Mouse (Mus musculus) liver, adult 2 months (tissue): ENCODE results near the gene Rad51c. TPM values are rescaled to one million over a fixed set of nuclear protein-coding genes. Genes with fewer than 3 reads are reported as not detected.
"Not testable (repeated sequence)": the region's sequence is repeated elsewhere in the genome, so short reads cannot be mapped to it uniquely, and the experiment has no call there.

ENCODE experiments used
- DNase-seq: peaks from one replicate; pipeline ENCODE4 v3.0.0-alpha.2; 2011; ENCODE audit warnings: low read depth, low spot score; ENCODE audit errors: extremely low read depth
- H3K27ac ChIP-seq: fragments of 200-500 bp; replicated peaks from 2 replicates; pipeline ENCODE4 v1.5.1; 2012; ENCODE audit warnings: low read depth, mild to moderate bottlenecking, control low read depth, inconsistent platforms, low read length; ENCODE audit not compliant: insufficient read depth
- H3K27me3 ChIP-seq: fragments of 200-500 bp; 2 replicates; pipeline ENCODE4 v1.6.1; 2012; ENCODE audit warnings: mild to moderate bottlenecking, moderate library complexity, low read length, inconsistent platforms; ENCODE audit not compliant: control insufficient read depth, insufficient read depth
- H3K36me3 ChIP-seq: fragments of 200-500 bp; 2 replicates; pipeline ENCODE4 v1.6.1; 2012; ENCODE audit warnings: low read length, inconsistent platforms; ENCODE audit not compliant: control insufficient read depth, insufficient read depth
- H3K4me1 ChIP-seq: fragments of 200-500 bp; 2 replicates; pipeline ENCODE4 v1.6.1; 2011; ENCODE audit warnings: low read length; ENCODE audit not compliant: control insufficient read depth, insufficient read depth
- H3K4me3 ChIP-seq: fragments of 200-500 bp; 2 replicates; pipeline ENCODE4 v1.5.1; 2011; ENCODE audit warnings: low read depth, mild to moderate bottlenecking, control low read depth, low read length, moderate library complexity; ENCODE audit not compliant: insufficient read depth
- H3K79me2 ChIP-seq: fragments of 200-500 bp; 2 replicates; pipeline ENCODE4 v1.6.1; 2012; ENCODE audit warnings: inconsistent platforms, mild to moderate bottlenecking, low read length, moderate library complexity; ENCODE audit not compliant: control insufficient read depth, insufficient read depth
- H3K9ac ChIP-seq: fragments of 200-500 bp; 2 replicates; pipeline ENCODE4 v1.6.1; 2012; ENCODE audit warnings: low read depth, mild to moderate bottlenecking, control low read depth, inconsistent platforms, low read length
- CTCF ChIP-seq: fragments of 200-500 bp; IDR thresholded peaks from 2 replicates; pipeline ENCODE4 v1.5.1; 2011; ENCODE audit warnings: low read depth, low read length, control low read depth
- POLR2A ChIP-seq: fragments of 200-500 bp; IDR thresholded peaks from 2 replicates; pipeline ENCODE4 v1.6.1; 2011; ENCODE audit warnings: low read length, control low read depth; ENCODE audit not compliant: insufficient read depth; ENCODE audit errors: extremely low read depth
- WGBS: fragments of 180-500 bp; shearing (Covaris S2); methylation state at CpG from one replicate; pipeline ENCODE4 v1.1.7; 2018; 5-methylcytosine and 5-hydroxymethylcytosine counted together
- polyA plus RNA-seq: library from polyadenylated mRNA; depleted of rRNA; stranded (reverse); fragments of >200 nt; gene quantifications from 2 replicates; pipeline ENCODE4 v1.2.3, GENCODE M21; 2012
- total RNA-seq: library from RNA; depleted of rRNA; stranded (reverse); fragments of >200 nt; gene quantifications from 2 replicates; pipeline ENCODE4 v1.2.3, GENCODE M21; 2014

Rad51c gene
- total and polyA plus RNA-seq, 2 experiments = 0.28 to 0.32 TPM

DNA sequence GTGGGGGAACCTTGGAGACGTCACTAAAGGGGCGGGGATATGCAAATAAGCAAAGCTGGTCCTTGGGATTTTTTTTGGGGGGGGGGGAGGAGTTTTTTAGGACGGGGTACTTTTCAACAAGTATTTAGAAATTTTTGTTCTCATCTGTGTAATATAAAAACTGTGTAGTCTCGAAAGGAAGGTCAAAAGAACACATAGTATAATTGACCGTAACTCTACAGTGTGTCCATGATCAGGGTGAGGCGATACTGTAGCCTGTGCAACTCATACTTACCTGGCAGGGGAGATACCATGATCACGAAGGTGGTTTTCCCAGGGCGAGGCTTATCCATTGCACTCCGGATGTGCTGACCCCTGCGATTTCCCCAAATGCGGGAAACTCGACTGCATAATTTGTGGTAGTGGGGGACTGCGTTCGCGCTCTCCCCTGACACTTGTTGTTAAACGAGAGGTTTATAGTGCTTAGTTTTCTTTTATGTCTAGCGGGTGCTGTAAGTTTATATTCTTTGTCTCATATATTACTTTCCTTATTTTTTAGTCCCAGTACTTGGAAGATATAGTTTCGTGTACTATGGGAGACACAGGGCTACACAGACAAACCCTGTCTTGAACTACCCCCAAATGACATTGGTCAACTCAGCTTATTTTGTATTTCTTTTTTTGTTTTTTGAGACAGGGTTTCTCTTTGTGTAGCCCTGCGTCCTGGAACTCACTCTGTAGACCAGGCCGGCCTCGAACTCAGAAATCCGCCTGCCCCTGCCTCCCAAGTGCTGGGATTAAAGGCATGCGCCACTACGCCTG, 21.9 kb upstream of the Rad51c start:
- H3K79me2 ChIP-seq, H3K4me1 ChIP-seq, H3K4me3 ChIP-seq, H3K27me3 ChIP-seq, H3K9ac ChIP-seq, H3K36me3 ChIP-seq: not testable (repeated sequence)
- H3K27ac ChIP-seq = 0 out of 2 replicates have a peak overlapping the region, but pooled peaks have one; percentile 33
- peak; percentile 98 for DNase-seq
- TF ChIP-seq POLR2A = peak; percentile 98
- under 1% methylated on average over 24 of the region's 24 CpGs for WGBS

DNA sequence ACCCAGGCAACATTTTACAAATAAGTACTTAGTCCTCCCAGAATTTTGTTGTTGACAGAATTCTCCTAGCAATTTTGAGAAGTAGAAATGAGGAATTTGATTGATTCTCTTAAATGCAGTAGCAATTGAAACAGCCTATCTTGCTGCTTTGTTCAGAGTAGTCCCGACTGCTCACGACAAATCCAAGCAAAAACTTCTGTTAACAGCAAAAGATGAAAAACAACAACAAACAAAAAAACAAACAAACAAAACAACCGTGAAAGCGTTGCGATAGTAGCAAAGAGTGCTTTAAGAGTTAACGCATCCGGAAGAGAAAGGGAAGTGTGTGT, 21.3 kb upstream of the Rad51c start:
- WGBS = under 1% methylated on average over 7 of the region's 7 CpGs
- Histone ChIP-seq H3K36me3 (no peaks in the 10 kb centered on the region), H3K4me1 (peaks cover 1% of the 10 kb centered on the region; the same call in 1 of the 2 replicates), H3K9ac (0 out of 2 replicates have a peak overlapping the region, but pooled peaks have one; percentile 44), H3K4me3 (no peak overlapping the region), H3K79me2 (no peaks in the 10 kb centered on the region), H3K27me3 (no peaks in the 10 kb centered on the region), H3K27ac (no peak overlapping the region)
- TF ChIP-seq POLR2A (no peak), CTCF (no peak)
- DNase-seq = no peak

DNA sequence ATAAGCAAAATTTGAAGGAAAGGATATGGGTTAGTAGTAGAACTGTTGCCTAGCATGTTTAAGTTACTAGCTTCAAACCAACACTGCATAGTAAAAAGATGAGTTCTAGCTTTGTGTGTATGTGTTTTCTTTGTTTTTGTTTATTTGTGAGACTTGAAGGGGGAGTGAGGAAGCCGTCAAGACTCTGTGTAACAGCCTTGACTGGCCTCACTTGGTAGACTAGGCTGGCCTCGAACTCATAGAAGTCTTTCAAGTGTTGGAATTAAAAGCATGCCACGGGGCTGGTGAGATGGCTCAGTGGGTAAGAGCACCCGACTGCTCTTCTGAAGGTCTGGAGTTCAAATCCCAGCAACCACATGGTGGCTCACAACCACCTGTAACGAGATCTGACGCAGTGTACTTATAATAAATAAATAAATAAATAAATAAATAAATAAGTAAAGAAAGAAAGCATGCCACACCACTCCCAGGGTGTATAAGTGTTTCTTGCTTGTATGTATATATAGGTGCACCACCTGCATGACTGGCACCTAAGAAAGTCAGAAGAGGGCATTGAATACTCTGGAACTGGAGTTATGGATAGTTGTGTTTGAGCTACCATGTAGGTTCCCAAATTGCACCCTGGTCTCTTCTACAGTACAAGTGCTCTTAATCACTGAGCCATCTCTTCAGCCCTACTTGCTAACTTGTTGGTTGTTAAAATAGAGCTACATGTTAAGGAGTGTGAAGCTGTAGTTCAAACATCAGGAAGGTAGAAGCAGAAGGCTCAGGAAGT, 19.0 kb upstream of the Rad51c start:
- no peak for DNase-seq
- H3K9ac ChIP-seq = no peak overlapping the region
- no peak overlapping the region for H3K27ac ChIP-seq
- H3K4me1 ChIP-seq = peaks cover 1% of the 10 kb centered on the region; the same call in 1 of the 2 replicates
- no peak overlapping the region for H3K4me3 ChIP-seq
- H3K79me2 ChIP-seq = no peaks in the 10 kb centered on the region
- H3K27me3 ChIP-seq = no peaks in the 10 kb centered on the region
- WGBS = 27% methylated on average over 6 of the region's 6 CpGs
- no peak for TF ChIP-seq POLR2A
- no peak for TF ChIP-seq CTCF
- H3K36me3 ChIP-seq = no peaks in the 10 kb centered on the region

DNA sequence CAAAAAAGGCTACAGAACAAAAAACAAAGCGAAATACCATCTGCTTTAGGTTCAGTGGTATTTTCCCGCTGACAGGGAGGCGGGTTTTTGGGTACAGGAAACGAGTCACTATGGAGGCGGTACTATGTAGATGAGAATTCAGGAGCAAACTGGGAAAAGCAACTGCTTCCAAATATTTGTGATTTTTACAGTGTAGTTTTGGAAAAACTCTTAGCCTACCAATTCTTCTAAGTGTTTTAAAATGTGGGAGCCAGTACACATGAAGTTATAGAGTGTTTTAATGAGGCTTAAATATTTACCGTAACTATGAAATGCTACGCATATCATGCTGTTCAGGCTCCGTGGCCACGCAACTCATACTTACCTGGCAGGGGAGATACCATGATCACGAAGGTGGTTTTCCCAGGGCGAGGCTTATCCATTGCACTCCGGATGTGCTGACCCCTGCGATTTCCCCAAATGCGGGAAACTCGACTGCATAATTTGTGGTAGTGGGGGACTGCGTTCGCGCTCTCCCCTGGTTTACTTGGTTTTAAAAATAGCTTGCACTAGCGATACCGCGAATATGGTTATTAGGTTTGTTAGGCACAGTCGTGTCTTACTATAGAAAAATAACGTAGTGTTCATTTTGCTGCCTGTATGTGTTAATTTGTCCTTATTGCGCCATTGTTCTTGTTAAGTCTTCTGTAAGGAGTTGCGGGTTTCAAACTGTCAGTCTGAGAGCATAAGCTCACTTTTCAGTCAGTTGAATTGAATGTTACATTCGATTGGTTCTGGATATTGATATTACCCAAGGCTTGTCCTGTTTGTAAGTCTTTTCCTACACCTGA, 18.0 kb upstream of the Rad51c start:
- no peaks in the 10 kb centered on the region for H3K27me3 ChIP-seq
- peak overlapping the region; percentile 57; the same call in 1 of the 2 replicates for H3K4me3 ChIP-seq
- WGBS = under 1% methylated on average over 26 of the region's 26 CpGs
- H3K4me1 ChIP-seq = peaks cover 1% of the 10 kb centered on the region; the same call in 1 of the 2 replicates
- no peak overlapping the region for H3K9ac ChIP-seq
- TF ChIP-seq CTCF (no peak), POLR2A (peak; percentile 98; the same call in 1 of the 2 replicates)
- H3K36me3 ChIP-seq = no peaks in the 10 kb centered on the region
- peak; percentile 99 for DNase-seq
- H3K27ac ChIP-seq = no peak overlapping the region; the same call in 1 of the 2 replicates
- no peaks in the 10 kb centered on the region for H3K79me2 ChIP-seq

DNA sequence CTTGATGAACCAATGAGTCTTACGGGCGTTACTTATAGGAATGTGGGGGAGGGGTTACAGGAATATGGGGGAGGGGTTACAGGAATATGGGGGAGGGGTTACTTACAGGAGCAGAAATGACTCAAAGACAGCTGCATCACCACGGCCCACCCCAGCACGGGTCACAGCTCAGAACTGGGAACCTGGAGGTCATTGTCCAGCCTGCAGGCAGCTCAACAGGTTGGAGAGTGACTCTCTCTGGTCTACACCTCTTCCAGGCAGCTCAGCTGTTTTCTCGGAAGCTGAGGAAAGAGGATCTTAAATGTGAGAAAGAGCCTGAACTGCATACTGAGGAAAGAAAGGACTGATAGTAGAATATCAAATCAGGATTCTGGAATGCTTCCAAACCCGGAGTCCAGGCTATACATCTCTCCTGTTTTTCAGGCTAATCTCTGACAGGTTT, 17.0 kb upstream of the Rad51c start:
- 7% methylated on average over 6 of the region's 6 CpGs for WGBS
- no peaks in the 10 kb centered on the region for H3K27me3 ChIP-seq
- no peaks in the 10 kb centered on the region for H3K36me3 ChIP-seq
- DNase-seq = peak; percentile 47
- no peak overlapping the region for H3K27ac ChIP-seq
- TF ChIP-seq CTCF (no peak), POLR2A (no peak)
- peak overlapping the region; percentile 57; the same call in 1 of the 2 replicates for H3K4me3 ChIP-seq
- H3K4me1 ChIP-seq = peaks cover 1% of the 10 kb centered on the region; the same call in 1 of the 2 replicates
- peak overlapping the region; percentile 67 for H3K9ac ChIP-seq
- no peaks in the 10 kb centered on the region for H3K79me2 ChIP-seq
